18 mouse cellular contexts compared by ENCODE assay signal in genomic region chr9:57805087-57805737, GRCm38 (mm10). TPM values are rescaled to one million over a fixed set of nuclear protein-coding genes. Genes with fewer than 3 reads are reported as not detected.
A peak's percentile ranks its signal among the peaks of the same experiment; 100 is the strongest.
DNase-seq lines count a peak whose midpoint lies in the region; ATAC-seq and TF ChIP-seq lines count a peak whose summit lies in the region.
"Had no signal": no experiment of that assay in that cellular context is flagged by ENCODE, and none has a peak within 500 bp of the region (broad histone marks: within the 10 kb centered on the region; RNA-seq: fewer than 3 reads in every experiment).

No protein-coding gene starts in this region.

- 0 out of 2 replicates have a peak, but pooled peaks cover 6% of the 10 kb centered on the region for H3K36me3 ChIP-seq in kidney, embryonic 15.5 days
- no peaks in the 10 kb centered on the region; the same call in 1 of the 2 replicates for H3K36me3 ChIP-seq in liver, embryonic 14.5 days (replicated peaks; ENCODE audit: control insufficient read depth, insufficient read depth, low read depth)
- H3K36me3 ChIP-seq: limb, embryonic 15.5 days; stomach, embryonic 15.5 days had no signal

- no peak for TF ChIP-seq CTCF in liver, embryonic 14.5 days (IDR thresholded peaks at IDR 0.05; ENCODE audit: low read depth)

- no peak overlapping the region for H3K4me2 ChIP-seq in kidney, embryonic 15.5 days
- H3K4me2 ChIP-seq in liver, embryonic 14.5 days (ENCODE audit: low read depth) = no peak overlapping the region
- H3K4me2 ChIP-seq: forebrain, embryonic 13.5 days; hindbrain, embryonic 12.5 days; limb, embryonic 15.5 days; stomach, embryonic 15.5 days had no signal

- WGBS in kidney, embryonic 15.5 days = 64% methylated on average over 10 of the region's 10 CpGs
- 28% methylated on average over 10 of the region's 10 CpGs for WGBS in liver, embryonic 14.5 days (ENCODE audit: insufficient replicate concordance)

- no peak overlapping the region for H3K9ac ChIP-seq in kidney, embryonic 15.5 days
- H3K9ac ChIP-seq in liver, embryonic 14.5 days (replicated peaks) = no peak overlapping the region
- H3K9ac ChIP-seq: forebrain, embryonic 13.5 days; hindbrain, embryonic 12.5 days; limb, embryonic 15.5 days; stomach, embryonic 15.5 days had no signal

- no peak for ATAC-seq in kidney, embryonic 15.5 days (replicated peaks; ENCODE audit: low FRiP score)
- ATAC-seq in liver, embryonic 14.5 days (ENCODE audit: insufficient read depth) = no peak
- ATAC-seq: forebrain, embryonic 13.5 days; intestine, embryonic 16.5 days had no signal

- peaks cover 67% of the 10 kb centered on the region for H3K4me1 ChIP-seq in kidney, embryonic 15.5 days
- peaks cover 31 to 51% of the 10 kb centered on the region in 2 experiments for H3K4me1 ChIP-seq in liver, embryonic 14.5 days (replicated peaks; ENCODE audit: control insufficient read depth in 2 of 2, insufficient read depth in 2 of 2, low read length in 1 of 2)

- no peak overlapping the region for H3K4me3 ChIP-seq in kidney, embryonic 15.5 days (replicated peaks)
- no peak overlapping the region for H3K4me3 ChIP-seq in liver, embryonic 14.5 days (ENCODE audit: insufficient read depth in 1 of 2, low read depth in 2 of 2, low read length in 2 of 2)
- H3K4me3 ChIP-seq: forebrain, embryonic 13.5 days; hindbrain, embryonic 12.5 days; limb, embryonic 15.5 days; stomach, embryonic 15.5 days had no signal

- no peak for TF ChIP-seq EP300 in liver, embryonic 14.5 days (IDR thresholded peaks at IDR 0.05; ENCODE audit: low read depth)

- peak; percentile 9 for DNase-seq in gastrocnemius, adult 18-20 months (ENCODE audit: low spot score)
- DNase-seq in gastrocnemius, postnatal 4 days (ENCODE audit: low spot score in 2 of 2) = no peak
- no peak for DNase-seq in kidney, postnatal 14 days
- DNase-seq in MN1 (ENCODE audit: low spot score) = peak; percentile 54
- no peak for DNase-seq in liver, embryonic 14.5 days (ENCODE audit: low read depth in 3 of 3, low spot score in 3 of 3)
- DNase-seq in urinary bladder, postnatal 36 days (ENCODE audit: low spot score in 2 of 2) = no peak
- DNase-seq in frontal cortex, postnatal 25 days (ENCODE audit: low spot score in 2 of 2) = no peak
- DNase-seq: cerebellum, adult 11-12 months; gastrocnemius, postnatal 10 days; lung, postnatal 36 days; midbrain, embryonic 14.5 days had no signal

- peak overlapping the region; percentile 70; the same call in 1 of the 2 replicates for H3K27ac ChIP-seq in kidney, embryonic 15.5 days
- peak overlapping the region; percentile 25 for H3K27ac ChIP-seq in liver, embryonic 14.5 days
- H3K27ac ChIP-seq: forebrain, embryonic 13.5 days; hindbrain, embryonic 12.5 days; limb, embryonic 15.5 days; stomach, embryonic 15.5 days had no signal

- H3K9me3 ChIP-seq in kidney, embryonic 15.5 days (replicated peaks) = no peaks in the 10 kb centered on the region
- no peaks in the 10 kb centered on the region for H3K9me3 ChIP-seq in liver, embryonic 14.5 days (ENCODE audit: control insufficient read depth, low read length)
- H3K9me3 ChIP-seq: forebrain, embryonic 13.5 days; G1E; hindbrain, embryonic 12.5 days; limb, embryonic 15.5 days; stomach, embryonic 15.5 days had no signal

- H3K27me3 ChIP-seq in kidney, embryonic 15.5 days = no peaks in the 10 kb centered on the region
- H3K27me3 ChIP-seq in liver, embryonic 14.5 days (ENCODE audit: control insufficient read depth, insufficient read depth, low read length) = no peaks in the 10 kb centered on the region
- H3K27me3 ChIP-seq: forebrain, embryonic 13.5 days; hindbrain, embryonic 12.5 days; stomach, embryonic 15.5 days had no signal

RNA-seq across cellular contexts. Expression of gene Arid3b, which starts 31.4 kb away (rescaled TPM):
- 1 to 10 TPM; 3.7 TPM for total RNA-seq in gastrocnemius, adult 18-20 months (2021)
- 1 to 10 TPM; 4.5 to 7.2 TPM for total RNA-seq in gastrocnemius, postnatal 4 days (2021)
- 6.2 and 9.1 TPM in 2 replicates for polyA plus RNA-seq in kidney, embryonic 15.5 days (2015; fragmentation: Nextera tagmentation; extraction: Ambion mirVana)
- polyA plus RNA-seq in liver, embryonic 14.5 days (2012; rRNA removed) = 7.8 and 9.3 TPM in 2 replicates
- polyA plus RNA-seq in liver, embryonic 14.5 days (2014; fragmentation: Nextera tagmentation; extraction: Ambion mirVana) = 8.5 and 9.3 TPM in 2 replicates

RNA-seq across cellular contexts. Expression of gene Clk3, which starts 39.6 kb away (rescaled TPM):
- 10 to 100 TPM; 36.1 to 45.2 TPM for total RNA-seq in gastrocnemius, adult 18-20 months (2021)
- total RNA-seq in gastrocnemius, postnatal 4 days (2021) = 10 to 100 TPM; 52.7 to 58.9 TPM
- 71.0 and 71.8 TPM in 2 replicates for polyA plus RNA-seq in kidney, embryonic 15.5 days (2015; fragmentation: Nextera tagmentation; extraction: Ambion mirVana)
- polyA plus RNA-seq in liver, embryonic 14.5 days (2012; rRNA removed) = 110 and 136 TPM in 2 replicates
- polyA plus RNA-seq in liver, embryonic 14.5 days (2014; fragmentation: Nextera tagmentation; extraction: Ambion mirVana) = 88.0 and 95.0 TPM in 2 replicates

Comparison
In these comparisons a context has a peak if more than half of its experiments do, and no peak if none do; other contexts are left out.
1. DNase-seq: peak in gastrocnemius, adult 18-20 months (single experiment) and MN1 (single experiment); none in gastrocnemius, postnatal 4 days (0 of 2), kidney, postnatal 14 days (single experiment), liver, embryonic 14.5 days (0 of 3), urinary bladder, postnatal 36 days (0 of 2) and frontal cortex, postnatal 25 days (0 of 2).